Mouse (Mus musculus) limb, embryonic 14.5 days (tissue): ENCODE results near the gene Arpc4. TPM values are rescaled to one million over a fixed set of nuclear protein-coding genes. Genes with fewer than 3 reads are reported as not detected.
"Not testable (repeated sequence)": the region's sequence is repeated elsewhere in the genome, so short reads cannot be mapped to it uniquely, and the experiment has no call there.

Experiments
- ATAC-seq: fragments of 200-750 bp; cut with Nextera tagmentation; 2 replicates; pipeline ENCODE4 v1.8.0; 2017; ENCODE audit warnings: low read depth, moderate number of reproducible peaks, moderate TSS enrichment; ENCODE audit not compliant: low FRiP score
- DNase-seq: peaks from one replicate; pipeline ENCODE4 v3.0.0-alpha.2; 2015; ENCODE audit warnings: low spot score
- H3K27ac ChIP-seq: fragments of 300-500 bp; sonication (generic); replicated peaks from 2 replicates; pipeline ENCODE4 v1.5.1; 2014; ENCODE audit warnings: low read depth, mild to moderate bottlenecking, low read length, moderate library complexity, mixed read lengths
- H3K27me3 ChIP-seq: fragments of 300-500 bp; sonication (generic); 2 replicates; pipeline ENCODE4 v1.6.1; 2014; ENCODE audit warnings: low read length, mixed read lengths; ENCODE audit not compliant: control insufficient read depth, insufficient read depth
- H3K36me3 ChIP-seq: fragments of 300-500 bp; sonication (generic); 2 replicates; pipeline ENCODE4 v1.6.1; 2014; ENCODE audit warnings: mild to moderate bottlenecking, low read length, moderate library complexity, mixed read lengths; ENCODE audit not compliant: control insufficient read depth, insufficient read depth
- H3K4me1 ChIP-seq: fragments of 300-500 bp; sonication (generic); 2 replicates; pipeline ENCODE4 v1.6.1; 2014; ENCODE audit warnings: antibody characterized with exemption, low read length, mixed read lengths; ENCODE audit not compliant: control insufficient read depth, insufficient read depth
- H3K4me2 ChIP-seq: fragments of 300-500 bp; sonication (generic); replicated peaks from 2 replicates; pipeline ENCODE4 v1.6.1; 2014; ENCODE audit warnings: low read depth, mild to moderate bottlenecking, low read length, moderate library complexity; ENCODE audit not compliant: severe bottlenecking
- H3K4me3 ChIP-seq: fragments of 300-500 bp; sonication (generic); replicated peaks from 2 replicates; pipeline ENCODE4 v1.5.1; 2014; ENCODE audit warnings: low read length
- H3K9ac ChIP-seq: fragments of 300-500 bp; sonication (generic); 2 replicates; pipeline ENCODE4 v1.6.1; 2014; ENCODE audit warnings: mild to moderate bottlenecking, low read depth, low read length, moderate library complexity; ENCODE audit not compliant: severe bottlenecking
- H3K9me3 ChIP-seq: fragments of 300-500 bp; sonication (generic); 2 replicates; pipeline ENCODE4 v1.6.1; 2016; ENCODE audit warnings: low read length; ENCODE audit not compliant: control insufficient read depth
- POLR2A ChIP-seq: fragments of 200-500 bp; IDR thresholded peaks from 2 replicates; pipeline ENCODE4 v1.8.0; 2012; ENCODE audit warnings: inconsistent platforms, mild to moderate bottlenecking, moderate library complexity, borderline replicate concordance; ENCODE audit not compliant: insufficient read depth, insufficient read length; ENCODE audit errors: extremely low read depth
- WGBS: fragments of 180-500 bp; shearing (Covaris S2); extraction: QIAGEN DNeasy Blood & Tissue Kit; methylation state at CpG from one replicate; pipeline ENCODE4 v1.1.7; 2014; 5-methylcytosine and 5-hydroxymethylcytosine counted together
- polyA plus RNA-seq, 2 experiments: library from polyadenylated mRNA; depleted of rRNA in 1 of 2; stranded (reverse) in 1 of 2; unstranded in 1 of 2; fragments of >200 nt; fragmentation: Nextera tagmentation in 1 of 2; extraction: Ambion mirVana in 1 of 2; gene quantifications; 2 replicates each; pipeline versions ENCODE4 v1.2.1 to v1.2.3; 2012 to 2014

Gene Arpc4
- polyA plus RNA-seq (2012; rRNA removed) (99.1 and 107 TPM in 2 replicates), polyA plus RNA-seq (2014; fragmentation: Nextera tagmentation; extraction: Ambion mirVana) (223 and 226 TPM in 2 replicates)

GRCm38 (mm10) chr6:113377496-113378385 is at the start of gene Arpc4, which contains the start of gene Tada3:
Gene Arpc4, plus strand, starts transcription at chr6:113378115.
Gene Tada3, minus strand, starts transcription at chr6:113377883.
- Histone ChIP-seq H3K27ac (peak within 1 kb of the TSS; percentile 94), H3K36me3 (peaks cover 54% of the 10 kb centered on the region), H3K9ac (peak within 1 kb of the TSS; percentile 91), H3K27me3 (no peaks in the 10 kb centered on the region), H3K4me1 (peaks cover 14% of the 10 kb centered on the region), H3K4me3 (peak within 1 kb of the TSS; percentile 97), H3K9me3 (no peaks in the 10 kb centered on the region), H3K4me2 (peak within 1 kb of the TSS; percentile 80)
- peak; percentile 97 for ATAC-seq
- TF ChIP-seq POLR2A, result no peak
- peak; percentile 97 for DNase-seq
- under 1% methylated on average over 54 of the region's 61 CpGs for WGBS

DNA sequence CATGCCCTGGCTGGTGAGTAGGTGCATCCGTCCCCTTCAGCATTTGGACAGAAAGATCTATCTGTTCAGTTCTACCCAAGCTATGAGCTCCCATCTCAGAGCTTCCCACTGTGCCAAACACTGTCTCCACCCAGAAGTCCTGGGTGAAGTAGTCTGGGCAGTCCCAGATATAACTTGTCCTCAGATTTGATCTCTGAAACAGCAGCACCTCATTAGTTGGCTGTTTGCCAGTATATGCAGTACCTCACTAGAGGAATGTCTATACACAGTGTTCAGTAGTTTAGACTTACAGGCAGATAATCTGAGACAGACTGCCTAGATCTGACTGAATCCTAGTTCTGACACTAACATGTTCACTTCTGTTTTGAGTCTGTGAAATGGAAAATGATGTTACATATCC is 48.5 kb upstream of the Arpc4 start:
- H3K36me3 ChIP-seq, result peaks cover 36% of the 10 kb centered on the region

GRCm38 (mm10) chr6:113330547-113330946 is 47.4 kb upstream of the Arpc4 start:
- Histone ChIP-seq H3K4me3 (no peak overlapping the region), H3K36me3 (peaks cover 40% of the 10 kb centered on the region), H3K9ac (no peak overlapping the region), H3K27ac (no peak overlapping the region), H3K4me2 (no peak overlapping the region), H3K27me3 (no peaks in the 10 kb centered on the region), H3K9me3 (no peaks in the 10 kb centered on the region), H3K4me1 (peaks cover 9% of the 10 kb centered on the region; the same call in 1 of the 2 replicates)
- no peak for ATAC-seq
- DNase-seq, result no peak
- TF ChIP-seq POLR2A, result no peak
- 46% methylated on average over 2 of the region's 2 CpGs for WGBS

More for the DNA sequence above, 48.5 kb upstream of the Arpc4 start:
- no peaks in the 10 kb centered on the region for H3K27me3 ChIP-seq
- H3K9ac ChIP-seq, result no peak overlapping the region
- no peak for TF ChIP-seq POLR2A
- H3K4me3 ChIP-seq, result no peak overlapping the region
- DNase-seq (no peak), ATAC-seq (no peak)
- whole genome bisulfite sequencing, result 94% methylated on average over 1 of the region's 1 CpGs
- H3K4me1 ChIP-seq, result peaks cover 9% of the 10 kb centered on the region; the same call in 1 of the 2 replicates
- no peak overlapping the region for H3K27ac ChIP-seq
- H3K4me2 ChIP-seq, result no peak overlapping the region
- H3K9me3 ChIP-seq, result no peaks in the 10 kb centered on the region

DNA sequence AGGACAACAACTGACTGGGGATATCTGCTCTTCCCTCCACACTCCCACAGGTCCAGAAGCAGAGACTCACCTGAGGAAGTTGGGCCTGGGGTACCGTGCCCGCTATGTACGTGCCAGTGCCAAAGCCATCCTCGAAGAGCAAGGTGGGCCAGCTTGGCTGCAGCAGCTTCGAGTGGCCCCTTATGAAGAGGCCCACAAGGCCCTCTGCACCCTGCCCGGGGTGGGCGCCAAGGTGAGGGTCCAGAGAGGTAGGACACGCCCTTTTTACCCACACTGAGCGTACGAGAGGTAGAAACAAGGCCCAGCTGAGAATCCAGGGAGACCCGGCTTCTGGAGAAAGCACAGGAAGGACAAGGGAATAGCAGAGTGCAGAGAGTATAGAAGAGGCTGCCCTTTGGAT is 46.2 kb upstream of the Arpc4 start:
- DNase-seq (no peak), ATAC-seq (no peak)
- H3K4me3 ChIP-seq, result no peak overlapping the region
- no peak overlapping the region for H3K4me2 ChIP-seq
- peaks cover 50% of the 10 kb centered on the region for H3K36me3 ChIP-seq
- peaks cover 3% of the 10 kb centered on the region; the same call in 1 of the 2 replicates for H3K4me1 ChIP-seq
- no peak overlapping the region for H3K27ac ChIP-seq
- H3K9me3 ChIP-seq, result no peaks in the 10 kb centered on the region
- no peaks in the 10 kb centered on the region for H3K27me3 ChIP-seq
- 91% methylated on average over 11 of the region's 11 CpGs for WGBS
- H3K9ac ChIP-seq, result no peak overlapping the region
- no peak for TF ChIP-seq POLR2A

GRCm38 (mm10) chr6:113332734-113333133 is 45.2 kb upstream of the Arpc4 start:
- not testable (repeated sequence) for ATAC-seq, H3K9me3 ChIP-seq, H3K4me3 ChIP-seq, H3K9ac ChIP-seq, H3K27ac ChIP-seq, H3K4me2 ChIP-seq, DNase-seq, H3K4me1 ChIP-seq, H3K27me3 ChIP-seq
- WGBS, result 70% methylated on average over 6 of the region's 6 CpGs
- peaks cover 59% of the 10 kb centered on the region for H3K36me3 ChIP-seq
